Mouse (Mus musculus): ENCODE measurements around the gene Aqp5.

DNA sequence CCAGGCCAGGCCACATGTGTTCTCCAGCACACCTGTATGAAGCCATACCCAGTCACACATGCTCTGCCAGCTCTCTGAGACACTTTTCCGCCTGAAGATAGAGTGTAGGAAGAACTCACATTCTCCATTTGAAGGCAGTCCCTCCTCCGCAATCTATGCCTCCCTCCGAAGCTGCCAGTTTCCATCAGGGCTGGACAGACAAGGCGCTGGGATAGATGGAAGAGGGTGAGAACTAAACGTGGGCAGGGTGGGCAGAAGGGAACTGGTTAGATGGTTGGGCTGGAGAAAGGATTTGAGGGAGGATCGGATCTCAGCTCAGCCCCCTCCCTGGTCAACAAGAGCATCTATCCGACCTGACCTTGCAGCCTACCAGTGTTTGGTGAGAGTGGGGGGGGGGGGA is 6.3 kb downstream of the Aqp5 start:
- no peak for TF ChIP-seq POLR2A (IDR thresholded peaks at IDR 0.05; ENCODE audit: borderline replicate concordance, extremely low read depth, low read depth, low read length)
- no peak for TF ChIP-seq CTCF (IDR thresholded peaks at IDR 0.05; ENCODE audit: insufficient read depth, low read length)
